Mouse (Mus musculus) hindbrain, embryonic 15.5 days (tissue): Measurements from ENCODE around the gene Hnrnpab. TPM values are rescaled to one million over a fixed set of nuclear protein-coding genes. Genes with fewer than 3 reads are reported as not detected.

ENCODE experiments used
- ATAC-seq: fragments of 200-750 bp; cut with Nextera tagmentation; 2 replicates; pipeline ENCODE4 v1.8.0; 2017; ENCODE audit warnings: low read depth, moderate number of reproducible peaks, moderate TSS enrichment; ENCODE audit not compliant: low FRiP score
- H3K27ac ChIP-seq: fragments of 300-500 bp; sonication (generic); replicated peaks from 2 replicates; pipeline ENCODE4 v1.5.1; 2015; ENCODE audit warnings: mild to moderate bottlenecking, inconsistent platforms
- H3K27me3 ChIP-seq: fragments of 300-500 bp; sonication (generic); 2 replicates; pipeline ENCODE4 v1.6.1; 2015; ENCODE audit warnings: control low read depth, inconsistent platforms
- H3K36me3 ChIP-seq: fragments of 300-500 bp; sonication (generic); 2 replicates; pipeline ENCODE4 v1.6.1; 2015; ENCODE audit warnings: control low read depth, inconsistent platforms
- H3K4me1 ChIP-seq: fragments of 300-500 bp; sonication (generic); replicated peaks from 2 replicates; pipeline ENCODE4 v1.6.1; 2015; ENCODE audit warnings: control low read depth, inconsistent platforms
- H3K4me2 ChIP-seq: fragments of 300-500 bp; sonication (generic); 2 replicates; pipeline ENCODE4 v1.6.1; 2015; ENCODE audit warnings: moderate library complexity, mild to moderate bottlenecking, inconsistent platforms
- H3K4me3 ChIP-seq: fragments of 300-500 bp; sonication (generic); 2 replicates; pipeline ENCODE4 v1.5.1; 2015; ENCODE audit warnings: mild to moderate bottlenecking, inconsistent platforms
- H3K9ac ChIP-seq: fragments of 300-500 bp; sonication (generic); 2 replicates; pipeline ENCODE4 v1.6.1; 2015; ENCODE audit warnings: inconsistent platforms
- H3K9me3 ChIP-seq: fragments of 300-500 bp; sonication (generic); 2 replicates; pipeline ENCODE4 v1.6.1; 2016; ENCODE audit warnings: control low read depth, inconsistent platforms
- WGBS: fragments of 180-500 bp; shearing (Covaris S2); methylation state at CpG from one replicate; pipeline ENCODE4 v1.1.7; 2015; 5-methylcytosine and 5-hydroxymethylcytosine counted together
- polyA plus RNA-seq: library from polyadenylated mRNA; unstranded; fragments of >200 nt; fragmentation: Nextera tagmentation; extraction: Ambion mirVana; gene quantifications from 2 replicates; pipeline ENCODE4 v1.2.1, GENCODE M21; 2015

Hnrnpab gene
- polyA plus RNA-seq, 1 experiment from 2014 or later = 330 TPM

- Histone ChIP-seq H3K36me3 (peaks cover 24% of the 10 kb centered on the region), H3K4me3 (peak overlapping the region; percentile 76), H3K27me3 (no peaks in the 10 kb centered on the region), H3K27ac (peak overlapping the region; percentile 96), H3K4me2 (peak overlapping the region; percentile 90), H3K4me1 (peaks cover 29% of the 10 kb centered on the region), H3K9ac (peak overlapping the region; percentile 70), H3K9me3 (no peaks in the 10 kb centered on the region)
- peak; percentile 0; the same call in 1 of the 2 replicates for ATAC-seq
- 10% methylated on average over 9 of the region's 9 CpGs for WGBS
Observed at GRCm38 (mm10) chr11:51584057-51584430, 22.6 kb downstream of the Hnrnpab start.

- Histone ChIP-seq H3K9me3 (no peaks in the 10 kb centered on the region), H3K27ac (no peak overlapping the region), H3K4me1 (peaks cover 29% of the 10 kb centered on the region), H3K27me3 (no peaks in the 10 kb centered on the region), H3K36me3 (peaks cover 11% of the 10 kb centered on the region), H3K9ac (no peak overlapping the region), H3K4me2 (no peak overlapping the region), H3K4me3 (no peak overlapping the region)
- ATAC-seq = no peak
- 27% methylated on average over 8 of the region's 8 CpGs for WGBS
Observed at GRCm38 (mm10) chr11:51582713-51583112, 23.9 kb downstream of the Hnrnpab start.

- H3K4me2 ChIP-seq = no peak overlapping the region
- H3K9me3 ChIP-seq = no peaks in the 10 kb centered on the region
- 66% methylated on average over 4 of the region's 4 CpGs for WGBS
- no peak for ATAC-seq
- no peak overlapping the region for H3K9ac ChIP-seq
- no peak overlapping the region for H3K4me3 ChIP-seq
- H3K27ac ChIP-seq = no peak overlapping the region
- H3K36me3 ChIP-seq = no peaks in the 10 kb centered on the region
- H3K27me3 ChIP-seq = no peaks in the 10 kb centered on the region
- H3K4me1 ChIP-seq = peaks cover 13% of the 10 kb centered on the region
Observed at GRCm38 (mm10) chr11:51579024-51579423, 27.6 kb downstream of the Hnrnpab start.

- WGBS = 86% methylated on average over 7 of the region's 7 CpGs
- 0 out of 2 replicates have a peak, but pooled peaks cover 3% of the 10 kb centered on the region for H3K4me1 ChIP-seq
- H3K9ac ChIP-seq = no peak overlapping the region
- H3K4me2 ChIP-seq = no peak overlapping the region
- no peak overlapping the region for H3K27ac ChIP-seq
- ATAC-seq = no peak
- H3K4me3 ChIP-seq = no peak overlapping the region
- H3K27me3 ChIP-seq = no peaks in the 10 kb centered on the region
- no peaks in the 10 kb centered on the region for H3K36me3 ChIP-seq
- no peaks in the 10 kb centered on the region for H3K9me3 ChIP-seq
Observed at GRCm38 (mm10) chr11:51577587-51577986, 29.1 kb downstream of the Hnrnpab start.

GRCm38 (mm10) chr11:51576454-51576853, 30.2 kb downstream of the Hnrnpab start:
- WGBS = 50% methylated on average over 4 of the region's 4 CpGs
- ATAC-seq = no peak
- Histone ChIP-seq H3K27me3 (no peaks in the 10 kb centered on the region), H3K36me3 (no peaks in the 10 kb centered on the region), H3K27ac (no peak overlapping the region), H3K4me1 (0 out of 2 replicates have a peak, but pooled peaks cover 3% of the 10 kb centered on the region), H3K4me2 (no peak overlapping the region), H3K9me3 (no peaks in the 10 kb centered on the region), H3K9ac (no peak overlapping the region), H3K4me3 (no peak overlapping the region)

GRCm38 (mm10) chr11:51568801-51569200, 37.8 kb downstream of the Hnrnpab start:
- no peak for ATAC-seq
- Histone ChIP-seq H3K4me3 (no peak overlapping the region), H3K4me2 (no peak overlapping the region), H3K36me3 (no peaks in the 10 kb centered on the region), H3K4me1 (no peaks in the 10 kb centered on the region), H3K27ac (no peak overlapping the region), H3K9ac (no peak overlapping the region), H3K27me3 (no peaks in the 10 kb centered on the region), H3K9me3 (no peaks in the 10 kb centered on the region)
- WGBS = 90% methylated on average over 4 of the region's 4 CpGs

GRCm38 (mm10) chr11:51565951-51566350, 40.7 kb downstream of the Hnrnpab start:
- Histone ChIP-seq H3K9me3 (no peaks in the 10 kb centered on the region), H3K4me3 (no peak overlapping the region), H3K4me1 (no peaks in the 10 kb centered on the region), H3K27ac (no peak overlapping the region), H3K36me3 (no peaks in the 10 kb centered on the region), H3K4me2 (no peak overlapping the region), H3K9ac (no peak overlapping the region), H3K27me3 (no peaks in the 10 kb centered on the region)
- 93% methylated on average over 6 of the region's 6 CpGs for WGBS
- no peak for ATAC-seq

GRCm38 (mm10) chr11:51565062-51565461, 41.6 kb downstream of the Hnrnpab start:
- no peaks in the 10 kb centered on the region for H3K4me1 ChIP-seq
- 24% methylated on average over 3 of the region's 3 CpGs for WGBS
- no peak for ATAC-seq
- no peaks in the 10 kb centered on the region for H3K9me3 ChIP-seq
- no peaks in the 10 kb centered on the region for H3K27me3 ChIP-seq
- no peak overlapping the region for H3K4me2 ChIP-seq
- no peak overlapping the region for H3K27ac ChIP-seq
- H3K9ac ChIP-seq = no peak overlapping the region
- no peak overlapping the region for H3K4me3 ChIP-seq
- H3K36me3 ChIP-seq = no peaks in the 10 kb centered on the region

GRCm38 (mm10) chr11:51563276-51563675, 43.4 kb downstream of the Hnrnpab start:
- Histone ChIP-seq H3K9me3 (no peaks in the 10 kb centered on the region), H3K4me1 (no peaks in the 10 kb centered on the region), H3K27me3 (no peaks in the 10 kb centered on the region), H3K9ac (no peak overlapping the region), H3K4me3 (no peak overlapping the region), H3K27ac (no peak overlapping the region), H3K4me2 (no peak overlapping the region), H3K36me3 (no peaks in the 10 kb centered on the region)
- ATAC-seq = no peak
- WGBS = 92% methylated on average over 1 of the region's 1 CpGs

GRCm38 (mm10) chr11:51555066-51555465, 51.6 kb downstream of the Hnrnpab start:
- H3K4me1 ChIP-seq = no peaks in the 10 kb centered on the region
- 62% methylated on average over 2 of the region's 2 CpGs for WGBS
- no peaks in the 10 kb centered on the region for H3K9me3 ChIP-seq
- no peak overlapping the region for H3K27ac ChIP-seq
- H3K9ac ChIP-seq = no peak overlapping the region
- no peak overlapping the region for H3K4me3 ChIP-seq
- no peak overlapping the region for H3K4me2 ChIP-seq
- H3K36me3 ChIP-seq = no peaks in the 10 kb centered on the region
- ATAC-seq = no peak
- no peaks in the 10 kb centered on the region for H3K27me3 ChIP-seq

- no peak overlapping the region for H3K4me2 ChIP-seq
- no peaks in the 10 kb centered on the region for H3K36me3 ChIP-seq
- no peak overlapping the region for H3K27ac ChIP-seq
- no peak for ATAC-seq
- no peaks in the 10 kb centered on the region for H3K4me1 ChIP-seq
- WGBS = 83% methylated on average over 9 of the region's 10 CpGs
- H3K9ac ChIP-seq = no peak overlapping the region
- no peaks in the 10 kb centered on the region for H3K9me3 ChIP-seq
- no peaks in the 10 kb centered on the region for H3K27me3 ChIP-seq
- no peak overlapping the region for H3K4me3 ChIP-seq
Observed at GRCm38 (mm10) chr11:51554590-51554989, 52.1 kb downstream of the Hnrnpab start.

GRCm38 (mm10) chr11:51552091-51552490, 54.6 kb downstream of the Hnrnpab start:
- Histone ChIP-seq H3K9me3 (no peaks in the 10 kb centered on the region), H3K4me1 (no peaks in the 10 kb centered on the region), H3K27ac (no peak overlapping the region), H3K36me3 (no peaks in the 10 kb centered on the region), H3K27me3 (no peaks in the 10 kb centered on the region), H3K9ac (no peak overlapping the region), H3K4me2 (no peak overlapping the region), H3K4me3 (no peak overlapping the region)
- 28% methylated on average over 3 of the region's 3 CpGs for WGBS
- ATAC-seq = no peak

GRCm38 (mm10) chr11:51551253-51551652, 55.4 kb downstream of the Hnrnpab start:
- Histone ChIP-seq H3K4me2 (no peak overlapping the region), H3K9ac (no peak overlapping the region), H3K4me1 (no peaks in the 10 kb centered on the region), H3K9me3 (no peaks in the 10 kb centered on the region), H3K27ac (no peak overlapping the region), H3K36me3 (no peaks in the 10 kb centered on the region), H3K4me3 (no peak overlapping the region), H3K27me3 (no peaks in the 10 kb centered on the region)
- ATAC-seq = no peak
- 64% methylated on average over 5 of the region's 5 CpGs for WGBS
